Mouse (Mus musculus) olfactory bulb, adult 2 months (tissue): Measurements from ENCODE around the gene Vps72.

Experiments
- CTCF ChIP-seq: fragments of 200-500 bp; IDR thresholded peaks from 2 replicates; pipeline ENCODE4 v1.5.1; 2012; ENCODE audit warnings: low read depth, mild to moderate bottlenecking, low read length, moderate library complexity; ENCODE audit not compliant: insufficient read depth
- POLR2A ChIP-seq: fragments of 200-500 bp; IDR thresholded peaks from 2 replicates; pipeline ENCODE4 v1.6.1; 2012; ENCODE audit warnings: mild to moderate bottlenecking, low read depth, low read length, moderate library complexity; ENCODE audit not compliant: insufficient read depth

- TF ChIP-seq POLR2A (no peak), CTCF (no peak)
Measured at GRCm38 (mm10) chr3:95066095-95066494, 44.7 kb upstream of the Vps72 start.
